Mouse (Mus musculus) olfactory bulb, adult 2 months (tissue): ENCODE data around the gene Sox6. TPM values are rescaled to one million over a fixed set of nuclear protein-coding genes. Genes with fewer than 3 reads are reported as not detected.

ENCODE experiments used
- H3K27ac ChIP-seq: fragments of 200-500 bp; 2 replicates; pipeline ENCODE4 v1.5.1; 2012; ENCODE audit warnings: low read depth, low read length; ENCODE audit not compliant: insufficient read depth
- H3K4me1 ChIP-seq: fragments of 200-500 bp; 2 replicates; pipeline ENCODE4 v1.6.1; 2012; ENCODE audit warnings: low read length; ENCODE audit not compliant: control insufficient read depth, insufficient read depth
- H3K4me3 ChIP-seq: fragments of 200-500 bp; 2 replicates; pipeline ENCODE4 v1.5.1; 2012; ENCODE audit warnings: mild to moderate bottlenecking, low read depth, low read length, moderate library complexity; ENCODE audit not compliant: insufficient read depth
- CTCF ChIP-seq: fragments of 200-500 bp; IDR thresholded peaks from 2 replicates; pipeline ENCODE4 v1.5.1; 2012; ENCODE audit warnings: low read depth, mild to moderate bottlenecking, low read length, moderate library complexity; ENCODE audit not compliant: insufficient read depth
- POLR2A ChIP-seq: fragments of 200-500 bp; IDR thresholded peaks from 2 replicates; pipeline ENCODE4 v1.6.1; 2012; ENCODE audit warnings: mild to moderate bottlenecking, low read depth, low read length, moderate library complexity; ENCODE audit not compliant: insufficient read depth
- WGBS: fragments of 180-500 bp; shearing (Covaris S2); methylation state at CpG from one replicate; pipeline ENCODE4 v1.1.7; 2018; 5-methylcytosine and 5-hydroxymethylcytosine counted together
- polyA plus RNA-seq: library from polyadenylated mRNA; stranded (reverse); fragments of >200 nt; gene quantifications from 2 replicates; pipeline ENCODE4 v1.2.4, GENCODE M21; 2012; ENCODE audit warnings: low replicate concordance; ENCODE audit not compliant: missing spikeins, insufficient read depth, insufficient read length

Sox6 gene
- polyA plus RNA-seq, 1 experiment = not detected

- TF ChIP-seq CTCF = no peak
- no peak for TF ChIP-seq POLR2A
- no peaks in the 10 kb centered on the region for H3K4me1 ChIP-seq
- no peak overlapping the region for H3K27ac ChIP-seq
- no peak overlapping the region for H3K4me3 ChIP-seq
These were observed 537.8 kb downstream of the Sox6 start for GRCm38 (mm10) chr7:115500825-115501224.

GRCm38 (mm10) chr7:115500170-115500569 is 538.4 kb downstream of the Sox6 start:
- no peaks in the 10 kb centered on the region for H3K4me1 ChIP-seq
- no peak for TF ChIP-seq POLR2A
- no peak for TF ChIP-seq CTCF
- H3K4me3 ChIP-seq = no peak overlapping the region
- 83% methylated on average over 7 of the region's 7 CpGs for WGBS
- no peak overlapping the region for H3K27ac ChIP-seq

- Histone ChIP-seq H3K4me1 (no peaks in the 10 kb centered on the region), H3K27ac (no peak overlapping the region), H3K4me3 (no peak overlapping the region)
- TF ChIP-seq POLR2A (no peak), CTCF (no peak)
- 93% methylated on average over 5 of the region's 5 CpGs for WGBS
These were observed 546.9 kb downstream of the Sox6 start for GRCm38 (mm10) chr7:115491721-115492120.

- TF ChIP-seq CTCF (no peak), POLR2A (no peak)
- Histone ChIP-seq H3K27ac (no peak overlapping the region), H3K4me1 (no peaks in the 10 kb centered on the region), H3K4me3 (no peak overlapping the region)
- 69% methylated on average over 10 of the region's 10 CpGs for WGBS
These were observed 549.0 kb downstream of the Sox6 start for GRCm38 (mm10) chr7:115489608-115490007.

- Histone ChIP-seq H3K27ac (no peak overlapping the region), H3K4me3 (no peak overlapping the region), H3K4me1 (no peaks in the 10 kb centered on the region)
- 97% methylated on average over 12 of the region's 12 CpGs for WGBS
- TF ChIP-seq CTCF (no peak), POLR2A (no peak)
These were observed 552.2 kb downstream of the Sox6 start for GRCm38 (mm10) chr7:115486431-115486830.

GRCm38 (mm10) chr7:115485664-115486409 is 552.8 kb downstream of the Sox6 start:
- WGBS = 91% methylated on average over 2 of the region's 2 CpGs
- H3K4me3 ChIP-seq = no peak overlapping the region
- H3K4me1 ChIP-seq = no peaks in the 10 kb centered on the region
- TF ChIP-seq POLR2A = no peak
- no peak for TF ChIP-seq CTCF
- no peak overlapping the region for H3K27ac ChIP-seq

- H3K4me3 ChIP-seq = no peak overlapping the region
- WGBS = 62% methylated on average over 2 of the region's 2 CpGs
- TF ChIP-seq CTCF = no peak
- TF ChIP-seq POLR2A = no peak
- no peaks in the 10 kb centered on the region for H3K4me1 ChIP-seq
- H3K27ac ChIP-seq = no peak overlapping the region
These were observed 560.8 kb downstream of the Sox6 start for GRCm38 (mm10) chr7:115477763-115478162.

- TF ChIP-seq POLR2A (no peak), CTCF (no peak)
- H3K4me1 ChIP-seq = no peaks in the 10 kb centered on the region
- no peak overlapping the region for H3K27ac ChIP-seq
- 79% methylated on average over 13 of the region's 13 CpGs for WGBS
- H3K4me3 ChIP-seq = no peak overlapping the region
These were observed 561.5 kb downstream of the Sox6 start for GRCm38 (mm10) chr7:115476881-115477665.

GRCm38 (mm10) chr7:115475176-115475575 is 563.4 kb downstream of the Sox6 start:
- H3K4me3 ChIP-seq = no peak overlapping the region
- H3K27ac ChIP-seq = no peak overlapping the region
- TF ChIP-seq CTCF (no peak), POLR2A (no peak)
- 92% methylated on average over 6 of the region's 6 CpGs for WGBS
- no peaks in the 10 kb centered on the region for H3K4me1 ChIP-seq

GRCm38 (mm10) chr7:115474115-115474514 is 564.5 kb downstream of the Sox6 start:
- WGBS = 73% methylated on average over 9 of the region's 9 CpGs
- no peak overlapping the region for H3K4me3 ChIP-seq
- H3K4me1 ChIP-seq = no peaks in the 10 kb centered on the region
- no peak overlapping the region for H3K27ac ChIP-seq
- no peak for TF ChIP-seq POLR2A
- no peak for TF ChIP-seq CTCF
